Mouse (Mus musculus) heart, embryonic 14.5 days (tissue): ENCODE data around the gene Pdzd2. TPM values are rescaled to one million over a fixed set of nuclear protein-coding genes. Genes with fewer than 3 reads are reported as not detected.

Source experiments
- ATAC-seq: fragments of 200-750 bp; cut with Nextera tagmentation; 2 replicates; pipeline ENCODE4 v1.8.0; 2017; ENCODE audit warnings: low read depth, moderate TSS enrichment; ENCODE audit not compliant: insufficient number of reproducible peaks, insufficient read depth, low FRiP score
- H3K27ac ChIP-seq, 2 experiments: fragments of 200-500 bp in 1 of 2; fragments of 300-500 bp in 1 of 2; sonication (generic) in 1 of 2; replicated peaks in 1 of 2; 2 replicates each; pipeline ENCODE4 v1.5.1; 2012 to 2014; ENCODE audit warnings: low read depth in 2 of 2, low read length in 2 of 2, control low read depth in 1 of 2, mild to moderate bottlenecking in 1 of 2, mixed read lengths in 1 of 2; ENCODE audit not compliant: control insufficient read depth in 1 of 2, insufficient read depth in 1 of 2
- H3K27me3 ChIP-seq: fragments of 300-500 bp; sonication (generic); 2 replicates; pipeline ENCODE4 v1.6.1; 2014; ENCODE audit warnings: mild to moderate bottlenecking, low read length, control low read depth; ENCODE audit not compliant: control insufficient read depth, insufficient read depth
- H3K36me3 ChIP-seq: fragments of 300-500 bp; sonication (generic); 2 replicates; pipeline ENCODE4 v1.6.1; 2014; ENCODE audit warnings: mild to moderate bottlenecking, control low read depth, low read length, mixed read lengths; ENCODE audit not compliant: control insufficient read depth, insufficient read depth
- H3K4me1 ChIP-seq, 2 experiments: fragments of 200-500 bp in 1 of 2; fragments of 300-500 bp in 1 of 2; sonication (generic) in 1 of 2; 2 replicates each; pipeline ENCODE4 v1.6.1; 2012 to 2014; ENCODE audit warnings: low read length in 2 of 2, control low read depth in 1 of 2, mixed read lengths in 1 of 2; ENCODE audit not compliant: control insufficient read depth in 2 of 2, insufficient read depth in 2 of 2
- H3K4me2 ChIP-seq: fragments of 300-500 bp; sonication (generic); 2 replicates; pipeline ENCODE4 v1.6.1; 2014; ENCODE audit warnings: mild to moderate bottlenecking, low read length
- H3K4me3 ChIP-seq, 2 experiments: fragments of 200-500 bp in 1 of 2; fragments of 300-500 bp in 1 of 2; sonication (generic) in 1 of 2; 2 replicates each; pipeline ENCODE4 v1.5.1; 2012 to 2014; ENCODE audit warnings: low read length in 2 of 2, mild to moderate bottlenecking in 2 of 2, control low read depth in 1 of 2, low read depth in 1 of 2, moderate library complexity in 1 of 2; ENCODE audit not compliant: control insufficient read depth in 1 of 2, insufficient read depth in 1 of 2
- H3K9ac ChIP-seq: fragments of 300-500 bp; sonication (generic); 2 replicates; pipeline ENCODE4 v1.6.1; 2014; ENCODE audit warnings: mild to moderate bottlenecking, low read length
- H3K9me3 ChIP-seq: fragments of 300-500 bp; sonication (generic); 2 replicates; pipeline ENCODE4 v1.6.1; 2016; ENCODE audit warnings: low read length, control low read depth; ENCODE audit not compliant: control insufficient read depth
- WGBS: fragments of 180-500 bp; shearing (Covaris S2); extraction: QIAGEN DNeasy Blood & Tissue Kit; methylation state at CpG from one replicate; pipeline ENCODE4 v1.1.7; 2014; 5-methylcytosine and 5-hydroxymethylcytosine counted together
- polyA plus RNA-seq: library from polyadenylated mRNA; unstranded; fragments of >200 nt; fragmentation: Nextera tagmentation; extraction: Ambion mirVana; gene quantifications from 2 replicates; pipeline ENCODE4 v1.2.1, GENCODE M21; 2014

Pdzd2 gene
- polyA plus RNA-seq, 1 experiment from 2014 or later, result 16.8 TPM

GRCm38 (mm10) chr15:12373918-12374317 lies 365.8 kb downstream of the Pdzd2 start:
- WGBS, result 80% methylated on average over 6 of the region's 6 CpGs

GRCm38 (mm10) chr15:12373496-12373895 lies 366.2 kb downstream of the Pdzd2 start:
- WGBS, result 79% methylated on average over 14 of the region's 14 CpGs
- ATAC-seq, result no peak

More at GRCm38 (mm10) chr15:12373918-12374317, 365.8 kb downstream of the Pdzd2 start:
- Histone ChIP-seq H3K27ac (no peak overlapping the region), H3K36me3 (peaks cover 17% of the 10 kb centered on the region), H3K9ac (no peak overlapping the region), H3K27me3 (no peaks in the 10 kb centered on the region), H3K4me3 (no peak overlapping the region), H3K4me2 (no peak overlapping the region), H3K4me1 (peaks cover 12% of the 10 kb centered on the region in 2 experiments; a peak in 3 of 4 replicates), H3K9me3 (no peaks in the 10 kb centered on the region)
- ATAC-seq, result no peak

GRCm38 (mm10) chr15:12371183-12371582 lies 368.5 kb downstream of the Pdzd2 start:
- Histone ChIP-seq H3K4me3 (no peak overlapping the region), H3K27me3 (no peaks in the 10 kb centered on the region), H3K4me1 (peaks cover 24 to 25% of the 10 kb centered on the region in 2 experiments), H3K4me2 (no peak overlapping the region), H3K9ac (no peak overlapping the region), H3K9me3 (no peaks in the 10 kb centered on the region), H3K36me3 (peaks cover 17% of the 10 kb centered on the region), H3K27ac (no peak overlapping the region)
- ATAC-seq, result no peak
- 6% methylated on average over 8 of the region's 8 CpGs for WGBS

More at GRCm38 (mm10) chr15:12373496-12373895, 366.2 kb downstream of the Pdzd2 start:
- Histone ChIP-seq H3K4me3 (no peak overlapping the region), H3K4me1 (peaks cover 12% of the 10 kb centered on the region in 2 experiments; a peak in 3 of 4 replicates), H3K27ac (no peak overlapping the region), H3K9me3 (no peaks in the 10 kb centered on the region), H3K4me2 (no peak overlapping the region), H3K9ac (no peak overlapping the region), H3K36me3 (peaks cover 17% of the 10 kb centered on the region), H3K27me3 (no peaks in the 10 kb centered on the region)

GRCm38 (mm10) chr15:12370096-12370495 lies 369.6 kb downstream of the Pdzd2 start:
- Histone ChIP-seq H3K9ac (no peak overlapping the region), H3K27ac (no peak overlapping the region), H3K36me3 (peaks cover 17% of the 10 kb centered on the region), H3K9me3 (no peaks in the 10 kb centered on the region), H3K27me3 (no peaks in the 10 kb centered on the region), H3K4me3 (no peak overlapping the region), H3K4me2 (no peak overlapping the region), H3K4me1 (peaks cover 16 to 17% of the 10 kb centered on the region in 2 experiments)
- ATAC-seq, result no peak
- WGBS, result 88% methylated on average over 3 of the region's 3 CpGs

- no peak for ATAC-seq
- Histone ChIP-seq H3K9ac (no peak overlapping the region), H3K9me3 (no peaks in the 10 kb centered on the region), H3K4me1 (peaks cover 15 to 16% of the 10 kb centered on the region in 2 experiments), H3K36me3 (peaks cover 7% of the 10 kb centered on the region), H3K27me3 (no peaks in the 10 kb centered on the region), H3K4me2 (no peak overlapping the region), H3K27ac (no peak overlapping the region), H3K4me3 (no peak overlapping the region)
- 86% methylated on average over 4 of the region's 4 CpGs for WGBS
Observed at GRCm38 (mm10) chr15:12368850-12369249, 370.9 kb downstream of the Pdzd2 start.

GRCm38 (mm10) chr15:12368357-12368756 lies 371.4 kb downstream of the Pdzd2 start:
- Histone ChIP-seq H3K27ac (peak overlapping the region; percentile 41 to 77), H3K4me1 (peaks cover 15 to 16% of the 10 kb centered on the region in 2 experiments), H3K9ac (no peak overlapping the region), H3K4me3 (no peak overlapping the region), H3K4me2 (peak overlapping the region; percentile 37; the same call in 1 of the 2 replicates), H3K27me3 (no peaks in the 10 kb centered on the region), H3K36me3 (peaks cover 7% of the 10 kb centered on the region), H3K9me3 (no peaks in the 10 kb centered on the region)
- 80% methylated on average over 11 of the region's 11 CpGs for WGBS
- ATAC-seq, result no peak

- H3K4me1 ChIP-seq, result peaks cover 15 to 16% of the 10 kb centered on the region in 2 experiments
- ATAC-seq, result peak; percentile 81
- 11% methylated on average over 13 of the region's 13 CpGs for WGBS
Observed at GRCm38 (mm10) chr15:12367306-12368080, 372.2 kb downstream of the Pdzd2 start.

More at GRCm38 (mm10) chr15:12367306-12368080, 372.2 kb downstream of the Pdzd2 start:
- Histone ChIP-seq H3K27ac (peak overlapping the region; percentile 41 to 77), H3K9me3 (no peaks in the 10 kb centered on the region), H3K4me2 (peak overlapping the region; percentile 37), H3K4me3 (no peak overlapping the region), H3K36me3 (peaks cover 7% of the 10 kb centered on the region), H3K27me3 (no peaks in the 10 kb centered on the region), H3K9ac (0 out of 2 replicates have a peak overlapping the region, but pooled peaks have one; percentile 11)
